Mouse (Mus musculus): Measurements from ENCODE around the gene Zfp36l2.

- TF ChIP-seq CHD1 (IDR thresholded peaks at IDR 0.05; ENCODE audit: low read depth, low read length) (no peak), POLR2A (IDR thresholded peaks at IDR 0.05; ENCODE audit: control insufficient read depth in 1 of 2, insufficient read depth in 1 of 2, low read depth in 1 of 2, low read length in 2 of 2, poor library complexity in 1 of 2) (no peak), CTCF (IDR thresholded peaks at IDR 0.05 in 2 of 3, conservative IDR thresholded peaks at IDR 0.05 in 1 of 3; ENCODE audit: control insufficient read depth in 1 of 3, insufficient read depth in 1 of 3, low read depth in 2 of 3, low read length in 3 of 3, poor library complexity in 1 of 3, severe bottlenecking in 1 of 3) (peak in 2 of 3 experiments; percentile 88 to 97; a peak in 4 of 6 replicates), RCOR1 (IDR thresholded peaks at IDR 0.05; ENCODE audit: low read depth, low read length) (no peak), USF2 (IDR thresholded peaks at IDR 0.05; ENCODE audit: borderline replicate concordance in 1 of 2, insufficient read depth in 1 of 2, low read depth in 1 of 2, low read length in 2 of 2) (no peak), JUND (IDR thresholded peaks at IDR 0.05; ENCODE audit: low read depth, low read length) (no peak), HCFC1 (IDR thresholded peaks at IDR 0.05; ENCODE audit: low read depth, low read length) (no peak), MYC (IDR thresholded peaks at IDR 0.05; ENCODE audit: low read depth, low read length) (no peak), SMC3 (IDR thresholded peaks at IDR 0.05; ENCODE audit: low read depth, low read length) (no peak), MAFK (IDR thresholded peaks at IDR 0.05; ENCODE audit: borderline replicate concordance, low read depth, low read length) (no peak), ETS1 (IDR thresholded peaks at IDR 0.05; ENCODE audit: low read depth, low read length) (no peak), GATA1 (IDR thresholded peaks at IDR 0.05; ENCODE audit: low read depth, low read length) (peak; percentile 60), KAT2A (conservative IDR thresholded peaks at IDR 0.05; ENCODE audit: low read depth, low read length) (no peak)
Observed at GRCm38 (mm10) chr17:84190885-84191284, 3.1 kb upstream of the Zfp36l2 start.
